In genomic region chr6:136469807-136470206, GRCm38 (mm10) we compare ENCODE assay signal across 9 mouse cellular contexts. TPM values are rescaled to one million over a fixed set of nuclear protein-coding genes. Genes with fewer than 3 reads are reported as not detected.
DNase-seq lines count a peak whose midpoint lies in the region; ATAC-seq and TF ChIP-seq lines count a peak whose summit lies in the region.
"Had no signal": no experiment of that assay in that cellular context is flagged by ENCODE, and none has a peak within 500 bp of the region (broad histone marks: within the 10 kb centered on the region; RNA-seq: fewer than 3 reads in every experiment).

No protein-coding gene starts in this region.

- WGBS in limb, embryonic 15.5 days = 75% methylated on average over 9 of the region's 9 CpGs
- 76% methylated on average over 9 of the region's 9 CpGs for WGBS in stomach, postnatal 0 days

- H3K9me3 ChIP-seq in limb, embryonic 15.5 days = no peaks in the 10 kb centered on the region
- no peaks in the 10 kb centered on the region for H3K9me3 ChIP-seq in stomach, postnatal 0 days (ENCODE audit: control insufficient read depth, low read length)

- H3K27me3 ChIP-seq in testis, adult 2 months (ENCODE audit: control insufficient read depth, insufficient read depth, low read length) = no peaks in the 10 kb centered on the region
- H3K27me3 ChIP-seq in limb, embryonic 15.5 days = no peaks in the 10 kb centered on the region
- no peaks in the 10 kb centered on the region for H3K27me3 ChIP-seq in stomach, postnatal 0 days (ENCODE audit: control insufficient read depth, insufficient read depth, low read length)

- TF ChIP-seq CTCF in gastrocnemius, adult 2 months (IDR thresholded peaks at IDR 0.05) = no peak
- TF ChIP-seq CTCF in testis, adult 2 months (IDR thresholded peaks at IDR 0.05; ENCODE audit: control insufficient read depth, insufficient read depth, insufficient replicate concordance, low read depth, low read length) = no peak
- TF ChIP-seq CTCF in stomach, postnatal 0 days (IDR thresholded peaks at IDR 0.05; ENCODE audit: low read depth) = no peak

- no peak for TF ChIP-seq EP300 in stomach, postnatal 0 days (optimal IDR thresholded peaks at IDR 0.05)

- H3K9ac ChIP-seq in limb, embryonic 15.5 days = no peak overlapping the region
- no peak overlapping the region for H3K9ac ChIP-seq in stomach, postnatal 0 days (ENCODE audit: low read length)

- intact Hi-C loops in gastrocnemius, adult 2 months (cut with DNase I) = no loop called here

- peaks cover 32% of the 10 kb centered on the region for H3K4me1 ChIP-seq in testis, adult 2 months (ENCODE audit: control insufficient read depth, insufficient read depth, low read length)
- peaks cover 53% of the 10 kb centered on the region for H3K4me1 ChIP-seq in limb, embryonic 15.5 days
- peaks cover 4% of the 10 kb centered on the region; the same call in 1 of the 2 replicates for H3K4me1 ChIP-seq in stomach, postnatal 0 days (replicated peaks; ENCODE audit: control insufficient read depth, insufficient read depth)

- DNase-seq in gastrocnemius, adult 2 months = no peak
- no peak for DNase-seq in gastrocnemius, postnatal 25 days
- no peak for DNase-seq in testis, postnatal 14 days (ENCODE audit: low spot score)
- no peak for DNase-seq in stomach, postnatal 0 days (ENCODE audit: low spot score)
- DNase-seq in adrenal gland, adult 18-20 months (ENCODE audit: low spot score in 2 of 2) = no peak
- DNase-seq in MN1 (ENCODE audit: low spot score) = no peak

- no peak overlapping the region for H3K4me3 ChIP-seq in gastrocnemius, adult 2 months
- peak overlapping the region; percentile 58 for H3K4me3 ChIP-seq in testis, adult 2 months (ENCODE audit: control insufficient read depth, low read depth, low read length)
- H3K4me3 ChIP-seq in limb, embryonic 15.5 days = no peak overlapping the region
- no peak overlapping the region for H3K4me3 ChIP-seq in stomach, postnatal 0 days (ENCODE audit: low read depth, low read length)

- ATAC-seq in limb, embryonic 15.5 days (ENCODE audit: insufficient number of reproducible peaks, low FRiP score, low TSS enrichment, low read depth) = no peak
- ATAC-seq in stomach, postnatal 0 days (ENCODE audit: low FRiP score, low TSS enrichment) = no peak

- no peaks in the 10 kb centered on the region for H3K36me3 ChIP-seq in testis, adult 2 months (ENCODE audit: control insufficient read depth, insufficient read depth, low read length)
- H3K36me3 ChIP-seq in limb, embryonic 15.5 days = no peaks in the 10 kb centered on the region
- no peaks in the 10 kb centered on the region for H3K36me3 ChIP-seq in stomach, postnatal 0 days (ENCODE audit: control insufficient read depth, insufficient read depth, low read length)

- no peak for TF ChIP-seq POLR2A in testis, adult 2 months (IDR thresholded peaks at IDR 0.05; ENCODE audit: control insufficient read depth, low read depth, low read length)

- peak overlapping the region; percentile 91 for H3K27ac ChIP-seq in gastrocnemius, adult 2 months
- peak overlapping the region; percentile 83 for H3K27ac ChIP-seq in testis, adult 2 months (ENCODE audit: control insufficient read depth, insufficient read depth, low read depth, low read length)
- H3K27ac ChIP-seq in limb, embryonic 15.5 days = peak overlapping the region; percentile 95
- peak overlapping the region; percentile 96 for H3K27ac ChIP-seq in stomach, postnatal 0 days (replicated peaks)

- H3K4me2 ChIP-seq in limb, embryonic 15.5 days = no peak overlapping the region
- H3K4me2 ChIP-seq in stomach, postnatal 0 days (replicated peaks; ENCODE audit: low read depth) = no peak overlapping the region

RNA-seq across cellular contexts. Expression of gene Atf7ip, which starts 36.2 kb away (rescaled TPM):
- 10 to 100 TPM; 43.4 to 46.9 TPM for total RNA-seq in gastrocnemius, adult 2 months (2021)
- total RNA-seq in gastrocnemius, postnatal 25 days (2021) = 10 to 100 TPM; 38.2 to 43.5 TPM
- polyA plus RNA-seq in testis, adult 2 months (2012; rRNA removed) = 15.9 and 16.8 TPM in 2 replicates
- 35.2 and 36.4 TPM in 2 replicates for polyA plus RNA-seq in limb, embryonic 15.5 days (2015; fragmentation: Nextera tagmentation; extraction: Ambion mirVana)
- 8.4 and 9.5 TPM in 2 replicates for polyA plus RNA-seq in stomach, postnatal 0 days (2015; fragmentation: Nextera tagmentation; extraction: Ambion mirVana)
- 10 to 100 TPM; 34.9 to 50.4 TPM for total RNA-seq in adrenal gland, adult 18-20 months (2021)

RNA-seq across cellular contexts. Expression of gene E330021D16Rik, which starts 54.4 kb away (rescaled TPM):
- total RNA-seq in gastrocnemius, adult 2 months (2021) = not detected
- not detected for total RNA-seq in gastrocnemius, postnatal 25 days (2021)
- 0.12 and 0.28 TPM in 2 replicates for polyA plus RNA-seq in testis, adult 2 months (2012; rRNA removed)
- not detected in 2 replicates for polyA plus RNA-seq in limb, embryonic 15.5 days (2015; fragmentation: Nextera tagmentation; extraction: Ambion mirVana)
- 0.05 TPM in 1 of 2 replicates, not detected in the other for polyA plus RNA-seq in stomach, postnatal 0 days (2015; fragmentation: Nextera tagmentation; extraction: Ambion mirVana)
- total RNA-seq in adrenal gland, adult 18-20 months (2021) = not detected
- polyA plus RNA-seq: brain, embryonic 14.5 days had no signal
